Mouse (Mus musculus) Muller cell, postnatal 12 days (primary cell): ENCODE measurements at regions not wholly inside any gene's neighbourhood (a gene's known extent, or its start where the extent isn't known, plus 50 kb on each side); places are given as distances from the start of the nearest gene placed in this dataset.

Source experiments
- DNase-seq: peaks from one replicate; pipeline ENCODE4 v3.0.0-alpha.2; 2015; ENCODE audit errors: inconsistent ontology term

DNA sequence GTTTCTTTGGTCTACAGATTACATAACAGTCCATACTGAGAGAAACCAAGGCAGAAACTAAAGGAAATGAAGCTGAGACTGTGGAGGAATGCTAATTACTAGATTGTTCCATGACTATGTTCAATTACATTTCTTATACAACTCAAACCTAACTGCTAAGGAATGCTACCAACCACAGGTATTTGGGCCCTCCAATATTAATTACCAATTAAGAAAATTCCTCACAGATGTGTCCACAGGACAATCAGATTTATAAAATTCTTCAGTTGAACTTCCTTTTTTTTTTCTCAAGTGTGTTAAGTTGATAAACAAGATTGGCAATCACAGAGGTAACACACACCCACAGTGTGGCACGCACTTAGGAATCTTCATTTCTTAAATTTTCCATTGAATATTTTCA is 196.8 kb upstream of the A730009L09Rik start:
- peak; percentile 94 for DNase-seq

DNA sequence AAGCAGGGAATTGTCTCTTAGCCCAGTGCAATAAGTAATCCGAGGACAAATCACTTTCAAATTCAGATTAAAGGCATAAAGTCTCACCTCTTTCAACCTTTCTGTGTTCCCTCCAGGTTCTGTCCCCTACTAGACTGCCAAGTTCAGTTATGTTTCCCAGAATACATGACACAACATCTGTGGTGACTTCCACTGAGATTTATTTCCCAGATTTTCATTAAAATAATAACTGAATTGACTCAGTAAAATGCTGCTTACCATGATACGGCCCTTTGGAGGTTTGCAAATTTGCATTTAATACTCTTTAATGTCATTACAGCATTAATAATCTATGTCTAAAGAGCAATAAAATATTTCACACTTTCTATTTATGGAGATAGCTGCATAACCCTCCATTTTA is 193.4 kb upstream of the A730009L09Rik start:
- DNase-seq = no peak

DNA sequence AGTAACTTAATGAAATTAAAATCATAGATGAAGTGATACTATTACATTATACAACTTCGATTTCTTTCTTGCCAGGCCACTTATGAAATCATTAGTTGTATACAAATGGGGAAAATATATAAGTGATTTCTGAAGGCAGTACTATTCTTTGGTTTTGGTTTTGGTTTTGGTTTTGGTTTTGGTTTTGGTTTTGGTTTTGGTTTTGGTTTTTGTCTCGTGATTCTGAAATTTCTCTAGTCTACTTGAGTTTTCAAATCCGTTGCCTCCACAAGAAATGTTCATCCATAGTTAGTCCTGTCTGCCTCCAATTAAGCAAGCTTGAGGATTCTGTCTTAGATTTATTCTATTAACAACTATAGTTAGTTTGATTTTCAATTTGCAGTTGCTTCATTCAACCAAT is 184.6 kb upstream of the A730009L09Rik start:
- DNase-seq = no peak

GRCm38 (mm10) chr16:84346089-84346488 is 168.8 kb upstream of the A730009L09Rik start:
- DNase-seq = no peak

- no peak for DNase-seq
Observed at GRCm38 (mm10) chr16:84355118-84355517, 159.8 kb upstream of the A730009L09Rik start.

- DNase-seq = no peak
Observed at GRCm38 (mm10) chr16:84365969-84366368, 149.0 kb upstream of the A730009L09Rik start.

GRCm38 (mm10) chr16:84368928-84369682 is 145.8 kb upstream of the A730009L09Rik start:
- no peak for DNase-seq

GRCm38 (mm10) chr16:84378461-84378860 is 136.5 kb upstream of the A730009L09Rik start:
- peak; percentile 93 for DNase-seq

- DNase-seq = no peak
Observed at GRCm38 (mm10) chr16:84391756-84392155, 123.2 kb upstream of the A730009L09Rik start.

GRCm38 (mm10) chr16:84394895-84395294 is 120.0 kb upstream of the A730009L09Rik start:
- no peak for DNase-seq

DNA sequence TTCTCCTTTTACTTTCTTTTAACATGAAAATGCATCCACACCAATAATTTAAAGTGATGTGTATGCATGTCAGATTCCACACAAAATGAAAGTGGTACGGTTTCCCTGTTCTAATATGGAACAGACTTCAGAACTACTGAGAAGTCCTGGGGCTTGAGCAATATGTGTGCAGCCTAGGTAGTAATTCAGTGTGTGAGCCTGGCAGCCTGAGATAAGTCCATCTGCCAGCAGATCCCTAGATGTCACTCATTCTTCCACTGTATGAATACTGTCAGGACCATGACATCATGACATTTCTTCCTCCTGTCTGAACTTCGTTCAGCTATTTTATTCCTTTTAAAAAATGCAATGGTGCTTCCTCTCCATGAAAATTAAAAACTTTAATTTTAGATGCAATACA is 93.3 kb upstream of the A730009L09Rik start:
- DNase-seq = no peak

GRCm38 (mm10) chr16:84426990-84427540 is 87.9 kb upstream of the A730009L09Rik start:
- no peak for DNase-seq

DNA sequence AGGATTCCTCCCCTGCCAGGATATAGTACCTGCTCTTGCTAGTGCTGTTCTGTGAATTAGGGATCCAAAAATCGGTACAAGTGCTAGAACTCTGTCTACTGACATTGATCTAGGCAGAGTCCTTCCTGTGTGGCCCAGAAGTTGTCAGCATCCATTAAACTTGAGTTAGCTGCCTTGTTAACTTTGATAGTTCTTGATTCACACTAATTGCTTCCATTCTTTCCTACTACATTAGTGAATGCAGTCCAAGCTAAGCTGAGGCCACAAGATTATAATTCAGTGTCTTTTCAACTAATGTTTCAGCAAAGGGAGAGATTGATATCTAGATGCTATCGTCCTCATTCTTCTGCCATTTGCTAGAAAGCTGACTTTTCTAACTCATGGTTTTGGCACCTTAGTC is 58.3 kb upstream of the A730009L09Rik start:
- peak; percentile 86 for DNase-seq

GRCm38 (mm10) chr16:84462150-84462549 is 52.8 kb upstream of the A730009L09Rik start:
- no peak for DNase-seq
